Mouse (Mus musculus) T-helper 2 cell (primary cell): ENCODE data around the gene Phactr1.

ENCODE experiments used
- in situ Hi-C: fragments of 300-600 bp; cut with MboI, MseI; formaldehyde crosslinking; loops from one replicate; pipeline ENCODE4 v1.15.1; 2025; ENCODE audit warnings: high pct_unique_total_duplicates

The Phactr1 gene

GRCm38 (mm10) chr13:43177317-43177716 lies 496.9 kb downstream of the Phactr1 start:
- in situ Hi-C loops: loop anchor here (5.0 to 10.0 kb wide), 3 partner anchors 145 to 377 kb away; no protein-coding TSS in a partner anchor

- in situ Hi-C loops: no loop called here
Observed at GRCm38 (mm10) chr13:43181104-43181503, 500.7 kb downstream of the Phactr1 start.

- in situ Hi-C loops: no loop called here
Observed at GRCm38 (mm10) chr13:43182465-43183201, 502.2 kb downstream of the Phactr1 start.

GRCm38 (mm10) chr13:43183248-43184055 lies 503.0 kb downstream of the Phactr1 start:
- in situ Hi-C loops: no loop called here

- in situ Hi-C loops: no loop called here
Observed at GRCm38 (mm10) chr13:43187736-43188135, 507.3 kb downstream of the Phactr1 start.
